Mouse (Mus musculus): ENCODE data around the gene Ano6.

Ano6 gene

DNA sequence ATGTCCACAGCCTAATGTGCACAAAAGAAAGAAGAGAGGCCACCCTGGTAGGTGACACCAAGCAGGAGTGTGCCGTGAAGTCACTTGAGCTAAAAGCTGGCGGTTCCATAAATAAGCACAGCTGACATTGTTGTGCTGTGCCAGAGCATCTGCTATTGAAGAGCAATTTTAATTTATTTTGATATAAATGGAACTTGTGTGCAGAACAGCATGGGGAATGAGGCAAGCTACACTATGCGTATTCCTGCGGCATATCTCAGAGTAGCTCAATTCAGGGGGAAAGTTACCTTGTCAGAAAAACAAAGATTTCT, 173.6 kb downstream of the Ano6 start:
- TF ChIP-seq GATA4 (IDR thresholded peaks at IDR 0.05; ENCODE audit: insufficient replicate concordance, low read length), result no peak

DNA sequence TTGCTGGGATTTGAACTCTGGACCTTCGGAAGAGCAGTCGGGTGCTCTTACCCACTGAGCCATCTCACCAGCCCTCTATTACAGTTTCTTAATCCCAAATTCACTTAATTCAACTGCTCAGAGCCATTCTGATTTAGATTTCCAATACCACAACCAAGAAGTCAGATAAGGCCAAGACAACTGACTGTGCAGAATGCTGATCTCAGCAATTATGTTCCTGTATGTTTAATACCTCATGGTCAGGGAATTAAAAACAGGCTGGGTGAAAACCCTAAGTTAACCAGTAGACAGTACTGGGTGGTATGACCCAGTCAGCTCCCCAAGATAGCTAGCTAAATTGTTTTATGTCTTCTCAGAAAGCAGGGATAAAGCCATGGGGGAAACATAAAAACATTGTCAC, 176.3 kb downstream of the Ano6 start:
- TF ChIP-seq GATA4 (IDR thresholded peaks at IDR 0.05; ENCODE audit: insufficient replicate concordance, low read length), result no peak

DNA sequence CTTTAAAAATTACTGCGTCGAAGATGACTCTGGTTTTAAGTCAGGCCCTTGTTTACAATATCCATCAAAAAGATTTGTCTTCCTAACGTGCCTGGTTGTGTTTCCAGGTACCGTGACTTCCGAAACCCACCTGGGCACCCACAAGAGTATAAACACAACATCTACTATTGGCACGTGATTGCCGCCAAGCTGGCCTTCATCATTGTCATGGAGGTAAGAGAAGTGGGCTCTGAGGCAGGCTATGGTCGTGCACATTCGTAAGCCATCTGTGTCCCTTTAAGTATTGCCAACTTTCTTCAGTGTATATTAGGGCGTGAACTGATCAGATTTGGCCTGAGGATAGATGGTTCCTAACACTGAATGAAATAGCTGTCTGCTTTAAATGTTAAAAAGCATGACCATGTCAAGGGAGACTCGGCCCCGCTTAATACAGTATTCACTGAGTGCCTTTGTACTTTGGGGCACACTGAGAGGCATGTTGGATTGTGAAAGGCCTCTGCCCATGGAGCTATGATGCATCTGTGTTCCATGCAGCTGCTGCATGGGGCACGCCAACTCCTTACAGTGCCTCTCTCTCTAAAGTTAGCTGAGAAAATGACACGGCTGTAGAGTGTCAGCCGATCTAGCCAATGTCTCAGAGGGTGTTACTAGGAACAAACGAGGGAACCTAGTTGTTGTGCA, 177.0 kb downstream of the Ano6 start:
- TF ChIP-seq GATA4 (IDR thresholded peaks at IDR 0.05; ENCODE audit: insufficient replicate concordance, low read length), result no peak

DNA sequence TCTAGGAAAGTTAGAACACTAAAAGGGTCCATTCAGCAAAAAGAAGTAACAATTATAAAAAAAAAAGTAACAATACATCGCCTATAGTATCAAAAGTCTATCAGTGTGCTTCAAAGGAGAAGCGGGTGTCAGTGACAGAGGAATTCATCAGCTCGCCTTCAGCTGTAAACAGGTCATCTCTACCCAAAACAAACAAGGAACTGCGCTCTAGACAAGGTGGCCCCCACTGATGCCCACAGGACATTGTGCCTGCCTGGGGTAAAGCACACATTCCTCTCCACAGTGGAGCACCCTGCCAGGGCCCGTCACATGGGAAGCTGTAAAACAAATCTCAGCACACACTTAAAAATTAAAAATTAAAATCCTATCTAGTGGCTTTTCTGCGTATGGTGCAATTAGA, 179.0 kb downstream of the Ano6 start:
- no peak for TF ChIP-seq GATA4 (IDR thresholded peaks at IDR 0.05; ENCODE audit: insufficient replicate concordance, low read length)

DNA sequence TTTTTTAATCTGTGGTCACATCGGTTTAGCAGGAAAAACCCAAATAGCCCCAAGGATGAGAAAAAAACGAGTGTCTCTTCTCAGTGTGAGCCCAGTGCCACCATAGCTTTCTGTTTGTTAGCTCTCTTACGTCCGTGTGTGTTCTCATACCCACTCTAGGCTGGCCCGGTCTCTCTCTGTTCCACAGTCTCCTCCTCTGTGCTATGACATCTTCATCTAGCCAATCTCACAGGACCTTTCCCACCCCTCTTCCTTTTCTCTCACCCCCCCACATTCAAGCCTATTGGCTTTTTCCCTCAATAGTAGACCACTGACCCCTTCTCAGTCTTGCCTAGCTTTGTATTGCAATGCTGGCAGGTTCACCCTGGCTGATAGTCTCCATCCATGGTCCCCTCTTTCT, 179.5 kb downstream of the Ano6 start:
- no peak for TF ChIP-seq GATA4 (IDR thresholded peaks at IDR 0.05; ENCODE audit: insufficient replicate concordance, low read length)

DNA sequence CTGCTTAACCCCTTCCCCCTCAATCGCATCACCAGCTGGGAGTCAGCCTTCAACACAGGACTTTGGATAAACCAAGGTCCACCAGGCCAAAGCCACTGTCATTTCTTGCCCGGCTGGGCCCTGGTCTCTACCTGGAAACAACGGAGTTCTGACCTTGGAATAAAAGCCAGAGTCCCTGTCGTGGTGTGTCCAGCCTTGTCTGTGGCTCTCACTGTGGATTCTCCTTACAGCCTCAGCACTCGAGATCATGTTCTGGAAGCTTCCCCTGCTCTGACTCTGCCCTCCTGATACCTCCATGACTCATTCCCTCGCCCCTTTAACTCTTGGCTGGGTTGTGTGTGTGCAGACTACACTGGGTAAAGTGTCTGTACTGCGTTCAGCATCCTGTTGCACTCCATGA, 180.0 kb downstream of the Ano6 start:
- no peak for TF ChIP-seq GATA4 (IDR thresholded peaks at IDR 0.05; ENCODE audit: insufficient replicate concordance, low read length)

DNA sequence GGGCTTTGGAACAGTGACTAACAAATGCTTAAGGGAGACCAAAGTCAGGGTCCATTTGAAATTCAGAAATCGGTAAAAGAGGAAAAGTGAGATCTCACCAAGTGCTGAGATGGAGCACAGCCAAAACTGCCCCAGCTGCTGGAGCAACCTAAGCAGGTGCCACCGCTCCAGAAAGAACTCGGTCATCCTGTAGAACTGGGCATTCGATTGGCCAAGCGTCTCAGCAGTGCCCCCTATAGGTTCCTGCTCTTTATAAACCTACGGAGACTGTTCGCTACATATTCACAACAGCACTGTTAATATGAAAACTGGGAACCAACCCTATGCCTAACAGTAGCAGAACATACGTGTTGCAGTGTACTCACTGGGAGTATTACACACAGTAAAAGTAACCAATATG, 180.7 kb downstream of the Ano6 start:
- TF ChIP-seq GATA4 (IDR thresholded peaks at IDR 0.05; ENCODE audit: insufficient replicate concordance, low read length), result no peak

DNA sequence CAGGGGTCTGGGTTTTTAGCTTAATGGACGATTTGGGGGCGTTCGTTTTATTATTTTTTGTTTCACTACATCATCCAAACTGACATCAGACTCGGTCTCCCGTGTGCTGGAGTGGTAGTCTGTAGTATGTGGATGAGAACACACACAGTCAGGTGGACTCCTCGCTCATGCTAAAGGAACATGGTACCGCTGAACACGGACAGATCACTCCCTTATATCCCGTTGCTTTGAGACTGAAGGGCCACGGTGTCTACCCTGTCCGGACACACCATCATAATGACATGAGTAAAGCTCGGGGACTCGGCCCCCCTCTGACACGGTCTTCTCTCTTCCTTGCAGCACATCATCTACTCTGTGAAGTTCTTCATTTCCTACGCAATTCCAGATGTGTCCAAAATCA, 181.5 kb downstream of the Ano6 start:
- no peak for TF ChIP-seq GATA4 (IDR thresholded peaks at IDR 0.05; ENCODE audit: insufficient replicate concordance, low read length)

DNA sequence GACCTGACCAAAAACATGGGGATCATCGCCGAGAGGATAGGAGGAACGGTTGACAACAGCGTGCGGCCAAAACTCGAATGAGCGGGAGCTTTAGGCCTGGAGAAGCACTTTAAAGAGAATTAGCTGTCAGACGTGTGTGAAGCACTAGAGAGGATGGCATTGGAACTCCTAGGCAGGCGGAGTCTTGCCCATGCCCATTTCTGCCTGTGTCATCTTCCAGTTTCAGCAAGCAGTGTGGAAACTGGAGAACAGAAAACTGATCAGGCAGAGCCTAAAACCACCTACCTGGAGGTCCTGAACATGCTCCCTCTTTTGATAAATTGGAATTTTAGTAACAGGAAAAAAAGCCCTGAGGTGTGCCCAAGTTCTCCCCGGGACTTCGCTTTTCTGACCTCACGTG, 182.0 kb downstream of the Ano6 start:
- TF ChIP-seq GATA4 (IDR thresholded peaks at IDR 0.05; ENCODE audit: insufficient replicate concordance, low read length), result no peak

DNA sequence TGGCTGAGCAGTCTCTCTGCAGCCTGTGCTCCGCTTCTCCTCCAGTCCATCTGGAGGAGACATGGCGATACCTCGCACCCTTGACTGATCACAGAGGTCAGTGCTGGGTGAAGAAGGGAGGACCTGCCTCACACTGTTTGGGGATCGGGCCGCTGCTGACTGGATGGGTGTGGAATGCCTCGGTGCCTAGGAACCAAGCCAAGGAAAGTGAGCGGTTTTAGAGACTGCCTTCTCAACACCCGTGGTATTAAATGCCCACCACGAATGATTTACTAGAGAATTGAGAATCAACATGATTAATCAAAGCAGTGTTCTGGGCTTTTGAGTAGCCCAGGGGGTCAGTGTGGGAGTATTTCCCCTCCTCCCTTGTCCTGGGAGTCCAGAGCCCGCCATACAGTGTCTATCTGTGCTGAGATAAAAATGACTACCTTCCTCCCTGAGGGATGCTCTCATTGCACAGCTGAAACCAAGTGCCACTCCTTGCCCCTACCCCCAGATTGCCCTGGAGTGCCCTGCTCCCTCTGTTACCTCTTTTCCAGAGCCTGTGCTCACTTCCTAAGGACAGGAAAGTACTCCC, 183.5 kb downstream of the Ano6 start:
- TF ChIP-seq GATA4 (IDR thresholded peaks at IDR 0.05; ENCODE audit: insufficient replicate concordance, low read length), result no peak

DNA sequence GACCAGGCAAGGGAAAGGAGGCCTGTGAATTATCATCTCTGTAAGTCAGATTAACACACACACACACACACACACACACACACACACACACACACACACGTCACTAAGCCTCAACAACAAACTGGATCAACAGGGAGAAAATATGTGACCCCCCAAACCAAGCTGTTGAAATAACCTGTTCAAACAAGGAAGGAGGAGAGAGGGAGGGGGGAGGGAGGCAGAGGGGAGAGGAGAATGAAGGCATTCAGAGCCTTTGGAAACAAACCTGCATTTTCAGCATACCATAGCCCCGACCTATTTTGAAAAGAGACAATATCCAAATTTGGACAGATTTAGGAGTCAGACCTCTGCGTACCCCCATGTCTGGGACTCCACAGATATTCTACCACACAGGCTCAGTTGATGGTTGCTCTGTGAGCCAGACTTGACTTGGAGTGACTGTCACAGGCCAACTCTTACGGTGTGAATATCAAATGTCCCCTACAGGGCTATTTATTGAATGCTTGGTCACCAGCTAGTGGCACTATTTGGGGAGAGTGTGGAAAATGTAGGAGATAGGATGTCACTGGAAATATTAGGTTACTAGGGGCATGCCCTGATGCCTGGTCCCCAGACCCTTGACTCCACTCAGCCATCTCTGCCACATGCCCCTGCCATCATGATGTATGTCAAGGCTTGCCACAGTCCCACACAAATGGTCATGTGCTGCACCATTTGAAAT, 185.7 kb downstream of the Ano6 start:
- TF ChIP-seq GATA4 (IDR thresholded peaks at IDR 0.05; ENCODE audit: insufficient replicate concordance, low read length), result no peak

DNA sequence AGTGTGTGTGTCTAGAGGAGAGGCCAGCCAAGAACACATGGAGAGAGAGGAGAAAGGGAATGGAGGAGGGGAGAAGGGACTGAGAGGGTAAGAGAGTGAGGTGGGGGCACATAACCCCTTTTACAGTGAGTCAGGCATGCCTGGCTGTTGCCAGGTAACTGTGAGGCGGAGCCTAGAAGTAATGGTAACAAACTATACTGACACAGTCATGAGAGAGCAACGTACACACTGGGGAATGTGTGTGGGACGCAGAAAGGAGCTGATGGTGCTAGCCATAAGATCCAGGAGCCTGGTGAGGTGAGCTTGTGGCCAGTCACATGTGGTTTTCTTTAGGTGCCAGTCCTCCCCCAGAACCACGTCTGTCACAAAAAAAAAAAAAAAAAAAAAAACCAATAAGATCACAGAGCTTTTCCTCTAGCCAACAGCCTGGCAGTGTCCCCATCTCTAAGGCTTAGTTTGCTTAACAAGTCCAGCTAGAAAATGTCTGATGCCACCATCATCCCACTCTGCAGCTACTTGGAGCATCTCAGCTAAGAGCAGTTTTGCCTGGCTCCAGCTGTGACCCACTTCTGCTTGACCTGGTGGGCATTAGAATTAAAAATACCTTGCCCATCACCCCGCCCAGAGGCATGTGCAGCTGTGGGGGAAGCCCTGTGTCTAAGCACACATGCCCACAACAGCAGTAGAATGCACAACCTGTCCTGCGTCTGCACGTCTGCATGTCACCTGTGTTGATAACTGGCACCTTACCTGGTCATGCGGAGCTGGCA, 186.7 kb downstream of the Ano6 start:
- no peak for TF ChIP-seq GATA4 (IDR thresholded peaks at IDR 0.05; ENCODE audit: insufficient replicate concordance, low read length)

DNA sequence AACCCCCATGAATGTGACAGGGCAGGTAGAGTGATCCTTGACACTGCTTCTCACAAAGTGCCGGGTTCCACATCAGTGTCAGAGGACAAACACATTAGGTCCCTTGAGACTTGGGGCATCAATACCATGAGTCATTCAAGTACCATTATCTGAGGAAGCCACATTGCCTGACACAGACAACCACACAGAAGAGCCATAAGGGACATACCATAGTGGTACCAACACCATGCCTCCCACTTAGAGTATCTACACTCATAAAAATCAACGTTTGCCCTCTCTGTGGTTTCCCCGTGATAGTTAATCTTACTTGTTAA, 187.3 kb downstream of the Ano6 start:
- TF ChIP-seq GATA4 (IDR thresholded peaks at IDR 0.05; ENCODE audit: insufficient replicate concordance, low read length), result no peak

DNA sequence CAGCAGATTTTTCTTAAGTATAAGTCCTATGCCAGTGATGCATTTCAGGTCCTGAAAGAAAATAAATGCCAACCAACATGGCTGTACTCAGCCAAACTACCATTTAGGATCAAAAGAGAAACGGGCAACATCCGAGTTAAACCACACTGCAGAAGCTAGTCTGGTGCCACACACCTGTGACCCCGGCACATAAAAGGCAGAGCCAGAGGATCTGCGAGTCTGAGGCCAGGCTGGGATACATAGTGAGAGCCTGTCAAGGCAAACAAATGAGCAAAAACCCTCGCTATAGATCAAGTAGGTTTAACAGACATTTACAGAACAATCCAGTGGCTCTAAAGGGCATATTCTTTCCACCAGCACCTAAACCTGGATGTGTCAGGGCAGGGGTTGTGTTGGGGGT, 190.0 kb downstream of the Ano6 start:
- TF ChIP-seq GATA4 (IDR thresholded peaks at IDR 0.05; ENCODE audit: insufficient replicate concordance, low read length), result no peak

DNA sequence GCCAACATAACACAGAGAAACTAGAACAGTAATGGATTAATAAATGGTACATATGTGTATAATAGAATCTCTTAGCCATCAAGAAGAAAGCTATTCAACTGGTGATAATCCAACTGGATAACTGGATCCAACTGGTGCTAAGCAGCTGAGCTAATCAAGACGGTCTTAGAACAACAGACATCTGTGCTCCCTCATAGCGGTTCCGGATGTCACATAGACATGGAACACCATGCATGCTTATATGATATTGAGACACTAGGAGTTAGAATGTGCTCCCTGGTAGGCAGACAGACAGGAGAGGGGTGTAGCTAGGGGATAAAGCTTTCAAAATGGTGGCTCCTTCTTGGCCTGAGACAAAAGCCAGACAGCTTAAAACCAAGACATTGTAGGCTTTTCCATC, 197.3 kb downstream of the Ano6 start:
- TF ChIP-seq GATA4 (IDR thresholded peaks at IDR 0.05; ENCODE audit: insufficient replicate concordance, low read length), result no peak

DNA sequence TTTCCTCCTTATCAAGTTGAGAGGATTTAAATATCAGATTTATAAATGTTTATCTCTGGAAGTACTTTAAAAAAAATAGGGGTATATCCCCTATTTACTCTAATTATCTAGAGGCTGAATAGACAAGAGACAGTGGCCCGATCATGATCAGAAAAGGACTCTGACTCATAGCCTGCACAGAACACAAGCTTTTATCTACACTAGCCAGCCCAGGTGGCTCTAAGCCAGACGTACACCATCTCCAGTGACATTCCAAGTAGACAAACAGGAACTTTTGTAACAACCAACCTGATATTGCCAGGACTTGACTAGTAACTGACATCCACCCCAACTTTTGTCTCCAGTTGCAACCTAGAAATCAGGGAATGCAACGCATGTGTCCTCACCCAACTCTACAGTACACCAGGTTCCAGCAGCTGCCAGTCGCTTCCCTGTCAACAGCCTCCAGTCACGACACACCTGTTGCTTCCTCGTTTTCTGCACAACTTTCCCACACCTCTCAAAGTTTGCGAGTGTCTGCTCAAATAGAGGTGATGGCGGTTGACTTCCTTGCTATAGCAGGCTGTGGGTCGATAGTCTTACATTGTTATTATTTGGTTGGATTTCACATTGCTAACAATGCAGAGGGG, 199.0 kb downstream of the Ano6 start:
- TF ChIP-seq GATA4 (IDR thresholded peaks at IDR 0.05; ENCODE audit: insufficient replicate concordance, low read length), result no peak
